Mouse (Mus musculus): Measurements from ENCODE around the gene Ahcy. TPM values are rescaled to one million over a fixed set of nuclear protein-coding genes. Genes with fewer than 3 reads are reported as not detected.

The Ahcy gene
- polyA plus RNA-seq (2017; shearing (Covaris generic)): 35.6 TPM

DNA sequence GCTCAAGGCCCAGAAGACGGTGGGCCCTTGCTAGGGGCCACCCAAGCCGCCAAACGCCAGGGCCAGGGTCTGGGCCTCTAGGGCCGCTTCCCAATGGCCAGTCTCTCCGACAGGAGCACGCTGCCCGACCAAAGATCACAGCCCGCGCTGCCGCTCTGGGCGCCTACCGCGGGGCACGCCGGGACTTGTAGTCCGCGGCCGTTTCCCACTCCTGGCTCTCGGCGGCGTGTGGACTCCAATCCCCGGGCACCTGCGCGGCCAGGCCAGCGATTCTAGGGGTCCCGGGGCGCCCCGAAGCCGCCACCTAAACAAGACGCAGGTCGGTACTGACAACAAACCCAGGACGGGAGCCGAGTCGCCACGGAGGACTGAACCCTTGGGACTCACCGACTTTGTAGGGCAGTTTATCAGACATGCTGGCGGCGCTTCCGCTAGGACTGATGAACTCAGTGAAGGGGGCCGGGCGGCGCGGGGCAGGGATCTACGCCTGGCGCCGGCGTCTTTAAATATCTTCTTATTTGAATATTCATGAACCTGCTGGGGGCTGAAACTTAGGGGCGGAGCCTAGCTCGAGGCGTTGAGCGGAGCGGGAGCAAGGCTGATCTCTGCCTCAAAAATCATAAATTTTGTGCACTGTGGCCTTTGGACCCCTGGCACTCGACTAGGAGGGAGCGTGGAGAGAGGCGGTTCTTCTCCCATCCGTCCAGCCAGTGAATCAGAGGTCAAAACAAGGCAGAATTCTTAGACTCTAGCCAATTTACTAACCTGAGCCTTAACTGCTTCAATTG, at the start of gene Ahcy:
Gene Ahcy, minus strand, starts transcription at position 520 of the 788 bp plus-strand sequence.

DNA sequence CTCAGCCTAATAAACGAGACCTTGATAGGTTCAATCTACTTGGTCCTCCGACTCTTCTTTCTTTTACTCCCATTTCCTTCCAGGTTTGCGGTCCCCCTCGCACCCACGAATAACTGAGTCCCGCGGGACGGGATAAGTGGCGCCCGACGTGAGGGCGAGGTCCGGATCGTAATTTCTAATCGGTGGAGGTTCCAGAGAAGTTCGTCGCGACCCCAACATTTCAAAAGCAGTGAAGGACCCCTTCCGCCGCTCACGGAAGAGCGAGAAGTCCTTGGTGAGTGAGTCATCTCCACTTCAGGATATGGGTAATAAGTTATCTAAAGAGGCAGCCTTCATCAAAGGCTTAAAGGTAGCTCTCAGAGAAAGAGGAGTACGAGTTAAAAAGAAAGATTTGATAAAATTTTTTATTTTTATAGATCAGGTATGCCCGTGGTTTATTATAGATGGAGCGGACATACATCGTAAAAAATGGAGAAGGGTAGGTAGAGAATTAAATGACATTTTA, 56.0 kb downstream of the Ahcy start, which contains the start of gene Gm14226:
Gene Gm14226, plus strand, starts transcription at position 16 of the 505 bp plus-strand sequence.

Other genes starting within 250 kb of the Ahcy start
- 56.4 TPM for gene Eif2s2, start 181.6 kb downstream of the Ahcy start, polyA plus RNA-seq (2017; shearing (Covaris generic))
- gene Gm14226, start 56.2 kb downstream of the Ahcy start, polyA plus RNA-seq (2017; shearing (Covaris generic)): not detected
- 112 TPM for gene Itch, start 59.0 kb upstream of the Ahcy start, polyA plus RNA-seq (2017; shearing (Covaris generic))
- 304 TPM for gene Dynlrb1, start 162.0 kb upstream of the Ahcy start, polyA plus RNA-seq (2017; shearing (Covaris generic))
- 1.8 TPM for gene Map1lc3a, start 201.8 kb upstream of the Ahcy start, polyA plus RNA-seq (2017; shearing (Covaris generic))

Data from inflammation-experienced regulatory T-cells, adult 16 weeks (primary cell).